Mouse (Mus musculus): ENCODE measurements at regions not wholly inside any gene's neighbourhood (a gene's known extent, or its start where the extent isn't known, plus 50 kb on each side); places are given as distances from the start of the nearest gene placed in this dataset.

DNA sequence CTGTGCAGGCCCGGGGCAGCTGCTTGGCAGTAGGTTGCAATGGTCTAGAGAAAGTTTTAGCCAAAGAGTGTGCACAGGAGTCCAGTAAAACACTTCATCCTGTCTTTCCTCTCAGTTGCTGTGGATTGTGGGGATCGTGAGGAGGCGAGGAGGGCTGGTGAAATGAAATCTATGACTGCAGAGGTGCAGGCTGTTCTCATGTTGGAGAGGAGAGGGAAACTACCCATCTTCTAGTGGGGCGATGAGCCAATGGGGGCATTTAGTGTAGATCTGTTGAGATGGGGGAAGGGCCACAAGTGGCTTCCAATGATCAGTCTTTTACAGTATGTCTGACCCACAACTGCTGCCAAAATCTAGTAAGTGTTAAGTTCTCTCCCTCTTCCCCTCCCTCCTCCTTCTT lies 203.4 kb downstream of the Rnd3 start:
- no peak for TF ChIP-seq CHD2 (IDR thresholded peaks at IDR 0.05; ENCODE audit: low read depth, low read length)
- no peak for TF ChIP-seq ZNF384 (IDR thresholded peaks at IDR 0.05; ENCODE audit: low read depth, low read length)
- TF ChIP-seq ZC3H11A (IDR thresholded peaks at IDR 0.05; ENCODE audit: borderline replicate concordance, low read depth, low read length) = no peak
- TF ChIP-seq MAFK (IDR thresholded peaks at IDR 0.05; ENCODE audit: insufficient read depth, low read depth, low read length) = no peak
- no peak for TF ChIP-seq HCFC1 (IDR thresholded peaks at IDR 0.05; ENCODE audit: borderline replicate concordance, insufficient read depth, low read length)
- in situ Hi-C loops (cut with MboI; ENCODE audit: low sequenced_read_pairs in 2 of 2, unreplicated experiment in 2 of 2) = no loop called here
- Histone ChIP-seq H3K27ac (ENCODE audit: insufficient read depth, low read depth, low read length, poor library complexity, severe bottlenecking) (no peak overlapping the region), H3K4me1 (ENCODE audit: control insufficient read depth in 2 of 2, insufficient read depth in 2 of 2, low read length in 2 of 2, poor library complexity in 1 of 2) (no peaks in the 10 kb centered on the region), H3K36me3 (ENCODE audit: control insufficient read depth, insufficient read depth, low read length, poor library complexity, severe bottlenecking) (no peaks in the 10 kb centered on the region), H3K9ac (ENCODE audit: insufficient read depth, low read depth, low read length, poor library complexity, severe bottlenecking) (no peak overlapping the region), H3K9me3 (ENCODE audit: control insufficient read depth, insufficient read depth, low read depth, low read length) (no peaks in the 10 kb centered on the region), H3K4me3 (ENCODE audit: insufficient read depth in 1 of 2, low read depth in 1 of 2, low read length in 2 of 2, poor library complexity in 1 of 2, severe bottlenecking in 1 of 2) (no peak overlapping the region)
- no peak for DNase-seq (ENCODE audit: low read depth, low spot score)

DNA sequence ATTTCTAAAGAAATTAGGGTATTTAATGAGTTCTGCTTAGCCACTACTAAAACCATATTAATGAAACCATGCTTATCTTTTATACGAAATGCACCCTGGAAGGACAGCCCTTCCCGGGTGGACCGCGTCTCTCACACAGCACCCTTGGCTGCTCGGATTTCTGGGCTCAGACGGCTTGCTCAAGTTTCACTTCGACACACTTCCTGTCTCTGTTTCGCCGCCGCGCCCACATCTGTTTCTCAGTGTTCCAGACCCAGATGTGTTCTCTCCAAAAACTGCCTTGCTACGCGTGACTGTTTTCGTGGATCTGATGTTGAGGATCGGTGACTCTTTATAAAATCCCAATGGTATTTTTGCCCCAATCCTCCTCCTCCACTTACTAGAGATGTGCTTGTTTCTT lies 205.7 kb downstream of the Rnd3 start:
- TF ChIP-seq ZC3H11A (IDR thresholded peaks at IDR 0.05; ENCODE audit: borderline replicate concordance, low read depth, low read length) (no peak), ZNF384 (IDR thresholded peaks at IDR 0.05; ENCODE audit: low read depth, low read length) (no peak), HCFC1 (IDR thresholded peaks at IDR 0.05; ENCODE audit: borderline replicate concordance, insufficient read depth, low read length) (no peak)
- DNase-seq (ENCODE audit: low read depth, low spot score) = no peak
- Histone ChIP-seq H3K36me3 (ENCODE audit: control insufficient read depth, insufficient read depth, low read length, poor library complexity, severe bottlenecking) (no peaks in the 10 kb centered on the region), H3K4me1 (ENCODE audit: control insufficient read depth in 2 of 2, insufficient read depth in 2 of 2, low read length in 2 of 2, poor library complexity in 1 of 2) (no peaks in the 10 kb centered on the region), H3K4me3 (ENCODE audit: insufficient read depth in 1 of 2, low read depth in 1 of 2, low read length in 2 of 2, poor library complexity in 1 of 2, severe bottlenecking in 1 of 2) (no peak overlapping the region), H3K9me3 (ENCODE audit: control insufficient read depth, insufficient read depth, low read depth, low read length) (no peaks in the 10 kb centered on the region), H3K9ac (ENCODE audit: insufficient read depth, low read depth, low read length, poor library complexity, severe bottlenecking) (no peak overlapping the region), H3K27ac (ENCODE audit: insufficient read depth, low read depth, low read length, poor library complexity, severe bottlenecking) (no peak overlapping the region)
- in situ Hi-C loops (cut with MboI; ENCODE audit: low sequenced_read_pairs in 2 of 2, unreplicated experiment in 2 of 2) = no loop called here

DNA sequence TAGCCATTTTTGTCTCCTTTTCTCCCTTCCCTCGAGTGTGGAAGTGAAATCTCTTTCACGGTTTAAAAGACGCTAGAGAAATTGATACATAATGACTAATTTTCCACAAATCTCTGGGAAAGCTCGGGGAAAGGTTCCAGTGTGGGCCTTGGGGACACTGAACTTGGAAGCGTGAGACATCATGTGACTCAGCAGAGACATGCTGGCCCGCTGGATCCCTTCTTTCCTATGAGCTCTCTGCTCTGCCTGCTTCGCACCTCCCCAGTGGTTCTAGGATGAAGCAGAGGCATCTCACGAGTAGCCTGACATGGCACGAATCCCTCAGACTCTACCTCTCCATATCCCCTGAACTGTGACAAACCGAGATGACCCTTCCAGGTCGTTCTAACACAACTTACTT lies 206.2 kb downstream of the Rnd3 start:
- H3K27ac ChIP-seq (ENCODE audit: insufficient read depth, low read depth, low read length, poor library complexity, severe bottlenecking) = no peak overlapping the region
- no peak for TF ChIP-seq ZC3H11A (IDR thresholded peaks at IDR 0.05; ENCODE audit: borderline replicate concordance, low read depth, low read length)
- TF ChIP-seq HCFC1 (IDR thresholded peaks at IDR 0.05; ENCODE audit: borderline replicate concordance, insufficient read depth, low read length) = no peak
- no peak for TF ChIP-seq ZNF384 (IDR thresholded peaks at IDR 0.05; ENCODE audit: low read depth, low read length)
- no peak for TF ChIP-seq MAFK (IDR thresholded peaks at IDR 0.05; ENCODE audit: insufficient read depth, low read depth, low read length)
- no peak for TF ChIP-seq CHD2 (IDR thresholded peaks at IDR 0.05; ENCODE audit: low read depth, low read length)
- DNase-seq (ENCODE audit: low read depth, low spot score) = no peak
- in situ Hi-C loops (cut with MboI; ENCODE audit: low sequenced_read_pairs in 2 of 2, unreplicated experiment in 2 of 2) = no loop called here
- no peaks in the 10 kb centered on the region for H3K4me1 ChIP-seq (ENCODE audit: control insufficient read depth in 2 of 2, insufficient read depth in 2 of 2, low read length in 2 of 2, poor library complexity in 1 of 2)
- H3K9me3 ChIP-seq (ENCODE audit: control insufficient read depth, insufficient read depth, low read depth, low read length) = no peaks in the 10 kb centered on the region
- no peak overlapping the region for H3K4me3 ChIP-seq (ENCODE audit: insufficient read depth in 1 of 2, low read depth in 1 of 2, low read length in 2 of 2, poor library complexity in 1 of 2, severe bottlenecking in 1 of 2)
- H3K9ac ChIP-seq (ENCODE audit: insufficient read depth, low read depth, low read length, poor library complexity, severe bottlenecking) = no peak overlapping the region
- no peaks in the 10 kb centered on the region for H3K36me3 ChIP-seq (ENCODE audit: control insufficient read depth, insufficient read depth, low read length, poor library complexity, severe bottlenecking)

DNA sequence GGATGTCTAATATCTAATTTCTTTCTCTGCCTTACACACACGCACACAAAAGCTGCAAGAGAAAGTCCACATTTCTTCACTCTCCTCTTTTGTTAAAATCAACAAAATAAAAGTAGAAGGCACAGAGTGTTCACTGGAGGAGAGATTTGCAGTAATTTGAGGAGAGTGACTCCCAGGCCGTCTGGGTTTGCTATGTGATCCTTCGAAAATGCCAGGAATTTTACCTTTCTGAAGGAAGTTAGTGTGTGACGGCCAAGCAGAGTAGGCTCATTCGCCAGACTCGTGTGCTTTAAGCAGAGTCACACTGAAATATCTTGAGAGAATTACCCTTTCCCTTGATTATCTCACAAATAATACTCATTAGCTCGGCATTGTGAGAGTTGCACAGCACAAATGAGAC lies 216.0 kb downstream of the Rnd3 start:
- Histone ChIP-seq H3K27ac (ENCODE audit: insufficient read depth, low read depth, low read length, poor library complexity, severe bottlenecking) (no peak overlapping the region), H3K9me3 (ENCODE audit: control insufficient read depth, insufficient read depth, low read depth, low read length) (no peaks in the 10 kb centered on the region), H3K9ac (ENCODE audit: insufficient read depth, low read depth, low read length, poor library complexity, severe bottlenecking) (no peak overlapping the region), H3K36me3 (ENCODE audit: control insufficient read depth, insufficient read depth, low read length, poor library complexity, severe bottlenecking) (no peaks in the 10 kb centered on the region), H3K4me1 (ENCODE audit: control insufficient read depth in 2 of 2, insufficient read depth in 2 of 2, low read length in 2 of 2, poor library complexity in 1 of 2) (no peaks in the 10 kb centered on the region), H3K4me3 (ENCODE audit: insufficient read depth in 1 of 2, low read depth in 1 of 2, low read length in 2 of 2, poor library complexity in 1 of 2, severe bottlenecking in 1 of 2) (no peak overlapping the region)
- no peak for TF ChIP-seq HCFC1 (IDR thresholded peaks at IDR 0.05; ENCODE audit: borderline replicate concordance, insufficient read depth, low read length)
- no peak for TF ChIP-seq MAFK (IDR thresholded peaks at IDR 0.05; ENCODE audit: insufficient read depth, low read depth, low read length)
- TF ChIP-seq CHD2 (IDR thresholded peaks at IDR 0.05; ENCODE audit: low read depth, low read length) = no peak
- TF ChIP-seq ZNF384 (IDR thresholded peaks at IDR 0.05; ENCODE audit: low read depth, low read length) = no peak
- TF ChIP-seq ZC3H11A (IDR thresholded peaks at IDR 0.05; ENCODE audit: borderline replicate concordance, low read depth, low read length) = no peak
- DNase-seq (ENCODE audit: low read depth, low spot score) = no peak
- in situ Hi-C loops (cut with MboI; ENCODE audit: low sequenced_read_pairs in 2 of 2, unreplicated experiment in 2 of 2) = no loop called here

DNA sequence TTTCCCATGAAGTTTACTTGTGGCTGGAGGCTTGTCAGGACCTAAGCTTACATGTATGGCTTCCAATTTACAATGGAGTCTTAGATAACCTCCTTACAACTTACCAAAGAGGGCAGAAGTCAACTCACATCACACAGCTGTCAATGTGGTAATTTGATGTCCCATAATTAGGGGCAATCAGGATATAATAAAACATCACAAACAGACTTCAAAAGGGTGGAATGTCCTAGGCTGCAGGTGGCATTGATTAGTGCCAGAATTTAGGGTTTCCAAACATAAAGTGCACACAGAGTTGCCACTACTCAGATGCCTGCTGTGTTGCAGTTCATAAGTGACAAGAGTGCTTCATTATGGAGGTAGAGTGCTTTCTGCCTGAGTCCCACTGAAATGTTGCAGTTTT lies 227.9 kb downstream of the Rnd3 start:
- Histone ChIP-seq H3K27ac (ENCODE audit: insufficient read depth, low read depth, low read length, poor library complexity, severe bottlenecking) (no peak overlapping the region), H3K9me3 (ENCODE audit: control insufficient read depth, insufficient read depth, low read depth, low read length) (no peaks in the 10 kb centered on the region), H3K4me1 (ENCODE audit: control insufficient read depth in 2 of 2, insufficient read depth in 2 of 2, low read length in 2 of 2, poor library complexity in 1 of 2) (no peaks in the 10 kb centered on the region), H3K9ac (ENCODE audit: insufficient read depth, low read depth, low read length, poor library complexity, severe bottlenecking) (no peak overlapping the region), H3K36me3 (ENCODE audit: control insufficient read depth, insufficient read depth, low read length, poor library complexity, severe bottlenecking) (no peaks in the 10 kb centered on the region), H3K4me3 (ENCODE audit: insufficient read depth in 1 of 2, low read depth in 1 of 2, low read length in 2 of 2, poor library complexity in 1 of 2, severe bottlenecking in 1 of 2) (no peak overlapping the region)
- TF ChIP-seq ZNF384 (IDR thresholded peaks at IDR 0.05; ENCODE audit: low read depth, low read length) (no peak), CHD2 (IDR thresholded peaks at IDR 0.05; ENCODE audit: low read depth, low read length) (no peak), HCFC1 (IDR thresholded peaks at IDR 0.05; ENCODE audit: borderline replicate concordance, insufficient read depth, low read length) (no peak), ZC3H11A (IDR thresholded peaks at IDR 0.05; ENCODE audit: borderline replicate concordance, low read depth, low read length) (no peak), MAFK (IDR thresholded peaks at IDR 0.05; ENCODE audit: insufficient read depth, low read depth, low read length) (no peak)
- DNase-seq (ENCODE audit: low read depth, low spot score) = no peak
- in situ Hi-C loops (cut with MboI; ENCODE audit: low sequenced_read_pairs in 2 of 2, unreplicated experiment in 2 of 2) = no loop called here
